ENCODE assay signal across 9 mouse cellular contexts in genomic region chr10:96744167-96744777, GRCm38 (mm10).
DNase-seq lines count a peak whose midpoint lies in the region; ATAC-seq lines count a peak whose summit lies in the region.
"Had no signal": no experiment of that assay in that cellular context is flagged by ENCODE, and none has a peak within 500 bp of the region (broad histone marks: within the 10 kb centered on the region; RNA-seq: fewer than 3 reads in every experiment).

No protein-coding gene starts in this region.

- H3K9ac ChIP-seq in forebrain, embryonic 16.5 days (replicated peaks; ENCODE audit: low read depth, low read length) = no peak overlapping the region; the same call in 1 of the 2 replicates
- H3K9ac ChIP-seq in forebrain, embryonic 12.5 days = no peak overlapping the region
- H3K9ac ChIP-seq in kidney, embryonic 16.5 days (replicated peaks; ENCODE audit: low read length) = no peak overlapping the region
- H3K9ac ChIP-seq: liver, embryonic 14.5 days had no signal

- peak; percentile 61 for DNase-seq in brain, adult 2 months (ENCODE audit: low read depth, low spot score)
- DNase-seq in heart, adult 18-20 months = peak; percentile 77 to 78
- peak; percentile 42 to 73 for DNase-seq in lung, postnatal 4 days
- no peak for DNase-seq in spleen, postnatal 10 days (ENCODE audit: low spot score in 2 of 2)
- no peak for DNase-seq in right cerebral cortex, postnatal 25 days

- no peaks in the 10 kb centered on the region for H3K27me3 ChIP-seq in forebrain, embryonic 16.5 days (replicated peaks; ENCODE audit: control insufficient read depth, insufficient read depth, low read length)
- H3K27me3 ChIP-seq in forebrain, embryonic 12.5 days = no peaks in the 10 kb centered on the region
- no peaks in the 10 kb centered on the region for H3K27me3 ChIP-seq in kidney, embryonic 16.5 days (ENCODE audit: insufficient read depth, low read length)

- no peaks in the 10 kb centered on the region for H3K9me3 ChIP-seq in forebrain, embryonic 16.5 days (ENCODE audit: control insufficient read depth, low read length)
- no peaks in the 10 kb centered on the region for H3K9me3 ChIP-seq in forebrain, embryonic 12.5 days
- H3K9me3 ChIP-seq in kidney, embryonic 16.5 days (ENCODE audit: low read length) = no peaks in the 10 kb centered on the region

- H3K27ac ChIP-seq in forebrain, embryonic 16.5 days (ENCODE audit: low read length) = peak overlapping the region; percentile 39
- H3K27ac ChIP-seq in forebrain, embryonic 12.5 days = no peak overlapping the region
- H3K27ac ChIP-seq in kidney, embryonic 16.5 days (ENCODE audit: low read length) = peak overlapping the region; percentile 3; the same call in 1 of the 2 replicates
- H3K27ac ChIP-seq: liver, embryonic 14.5 days had no signal

- H3K36me3 ChIP-seq in forebrain, embryonic 16.5 days (ENCODE audit: control insufficient read depth, insufficient read depth) = no peaks in the 10 kb centered on the region
- H3K36me3 ChIP-seq in forebrain, embryonic 12.5 days (replicated peaks) = no peaks in the 10 kb centered on the region
- no peaks in the 10 kb centered on the region for H3K36me3 ChIP-seq in kidney, embryonic 16.5 days (ENCODE audit: insufficient read depth, low read length)

- peak overlapping the region; percentile 12 for H3K4me2 ChIP-seq in forebrain, embryonic 16.5 days (ENCODE audit: low read length)
- no peak overlapping the region for H3K4me2 ChIP-seq in forebrain, embryonic 12.5 days
- peak overlapping the region; percentile 38 for H3K4me2 ChIP-seq in kidney, embryonic 16.5 days (replicated peaks; ENCODE audit: low read depth, low read length)

- 22% methylated on average over 11 of the region's 11 CpGs for WGBS in forebrain, embryonic 16.5 days
- 58% methylated on average over 11 of the region's 11 CpGs for WGBS in forebrain, embryonic 12.5 days
- WGBS in kidney, embryonic 16.5 days = 19% methylated on average over 11 of the region's 11 CpGs

- no peak overlapping the region for H3K4me3 ChIP-seq in forebrain, embryonic 16.5 days (replicated peaks; ENCODE audit: low read length)
- H3K4me3 ChIP-seq in forebrain, embryonic 12.5 days (replicated peaks) = no peak overlapping the region
- H3K4me3 ChIP-seq in kidney, embryonic 16.5 days (ENCODE audit: low read length) = no peak overlapping the region; the same call in 1 of the 2 replicates

- ATAC-seq in forebrain, embryonic 16.5 days = peak; percentile 53; the same call in 1 of the 2 replicates
- no peak for ATAC-seq in forebrain, embryonic 12.5 days (ENCODE audit: low FRiP score)
- ATAC-seq in kidney, embryonic 16.5 days (ENCODE audit: low FRiP score, low TSS enrichment) = peak; percentile 69; the same call in 1 of the 2 replicates

- H3K4me1 ChIP-seq in forebrain, embryonic 16.5 days (replicated peaks; ENCODE audit: control insufficient read depth, insufficient read depth, low read length) = peaks cover 21% of the 10 kb centered on the region
- H3K4me1 ChIP-seq in forebrain, embryonic 12.5 days = 0 out of 2 replicates have a peak, but pooled peaks cover 3% of the 10 kb centered on the region
- peaks cover 18% of the 10 kb centered on the region for H3K4me1 ChIP-seq in kidney, embryonic 16.5 days (ENCODE audit: insufficient read depth, low read length)

Comparison
In these comparisons a context has a peak if more than half of its experiments do, and no peak if none do; other contexts are left out.
1. DNase-seq: peak in brain, adult 2 months (single experiment), heart, adult 18-20 months (2 of 2) and lung, postnatal 4 days (2 of 2); none in spleen, postnatal 10 days (0 of 2) and right cerebral cortex, postnatal 25 days (single experiment).